Mouse (Mus musculus) CH12F3 (cell line): ENCODE measurements around the gene Fmnl3.

ENCODE experiments used
- in situ Hi-C: fragments of 300-500 bp; cut with MboI; formaldehyde crosslinking; loops from 2 replicates; pipeline ENCODE4 v1.14.3; 2020; ENCODE audit warnings: low sequenced_read_pairs

The Fmnl3 gene

DNA sequence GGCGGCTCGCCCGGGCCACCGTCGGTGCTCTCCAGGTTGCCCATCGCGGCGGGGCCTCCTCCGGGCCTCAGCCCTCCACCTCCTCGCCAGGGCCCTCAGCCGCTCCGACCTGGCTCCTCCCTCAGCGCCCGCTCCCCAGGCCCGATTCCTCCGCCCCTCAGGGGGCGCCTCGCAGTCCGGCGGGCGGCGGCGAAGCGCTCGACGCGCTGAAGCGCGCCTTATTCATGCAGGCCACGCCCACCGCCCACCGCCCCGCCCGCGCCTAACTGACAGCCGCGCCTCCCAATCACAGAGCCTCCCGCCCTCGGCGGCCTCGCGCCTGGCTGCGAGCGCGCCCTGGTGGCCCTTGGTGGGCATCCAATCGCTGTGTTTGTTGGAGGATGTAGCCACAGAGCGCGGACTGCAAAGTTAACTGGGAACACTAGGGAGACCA lies at the start of gene Fmnl3:
Fmnl3 (minus strand) TSS at position 224 of the 433 bp plus-strand sequence.
- in situ Hi-C loops = loop anchor here (5.0 kb wide), 1 partner anchor 43 kb away; no protein-coding TSS in a partner anchor

DNA sequence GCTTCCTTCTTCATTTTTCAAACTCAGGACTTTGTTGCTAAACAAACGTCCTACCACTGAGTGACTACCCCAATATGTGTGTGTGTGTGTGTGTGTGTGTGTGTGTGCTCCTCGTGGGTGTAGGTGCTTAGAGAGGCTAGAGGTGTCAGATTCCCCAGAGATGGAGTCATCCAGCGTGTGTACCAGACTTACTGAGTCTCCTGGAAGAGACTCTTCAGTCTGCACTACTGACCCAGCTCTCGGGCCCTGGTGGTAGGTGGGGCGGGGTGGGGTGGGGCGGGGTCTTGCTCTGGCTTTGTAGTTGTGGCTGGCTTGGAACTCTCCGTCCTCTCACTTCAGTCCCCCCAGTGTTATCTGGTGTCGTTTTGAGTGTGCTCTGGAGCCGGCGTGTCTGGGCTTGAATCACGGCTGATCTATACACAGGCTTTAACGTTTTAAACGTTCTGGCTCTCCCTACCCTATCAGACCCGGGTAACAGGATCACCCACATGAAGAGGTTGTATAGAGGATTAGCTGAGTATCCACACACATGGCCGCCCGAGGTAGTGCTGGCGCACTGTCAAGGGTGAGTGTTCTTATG lies 47.5 kb upstream of the Fmnl3 start:
- in situ Hi-C loops = no loop called here

DNA sequence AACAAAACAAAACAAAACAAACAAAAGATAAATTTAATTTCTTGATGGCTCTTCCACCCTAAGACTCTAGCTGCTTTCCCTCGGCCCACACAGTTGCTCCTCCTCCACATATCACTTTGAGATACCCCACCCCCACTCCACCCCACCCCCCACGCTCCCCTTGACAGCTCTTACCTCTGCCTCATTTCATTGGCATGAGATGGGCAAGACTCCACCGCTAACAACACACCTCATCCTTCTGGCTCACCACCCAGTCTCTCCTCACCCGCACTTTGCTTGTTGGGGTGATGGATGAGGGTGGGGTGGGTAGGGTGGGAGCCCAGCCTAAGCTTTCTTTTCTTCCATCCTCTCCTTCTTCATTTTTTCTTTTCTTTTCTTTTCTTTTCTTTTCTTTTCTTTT lies 46.7 kb upstream of the Fmnl3 start:
- in situ Hi-C loops = no loop called here

DNA sequence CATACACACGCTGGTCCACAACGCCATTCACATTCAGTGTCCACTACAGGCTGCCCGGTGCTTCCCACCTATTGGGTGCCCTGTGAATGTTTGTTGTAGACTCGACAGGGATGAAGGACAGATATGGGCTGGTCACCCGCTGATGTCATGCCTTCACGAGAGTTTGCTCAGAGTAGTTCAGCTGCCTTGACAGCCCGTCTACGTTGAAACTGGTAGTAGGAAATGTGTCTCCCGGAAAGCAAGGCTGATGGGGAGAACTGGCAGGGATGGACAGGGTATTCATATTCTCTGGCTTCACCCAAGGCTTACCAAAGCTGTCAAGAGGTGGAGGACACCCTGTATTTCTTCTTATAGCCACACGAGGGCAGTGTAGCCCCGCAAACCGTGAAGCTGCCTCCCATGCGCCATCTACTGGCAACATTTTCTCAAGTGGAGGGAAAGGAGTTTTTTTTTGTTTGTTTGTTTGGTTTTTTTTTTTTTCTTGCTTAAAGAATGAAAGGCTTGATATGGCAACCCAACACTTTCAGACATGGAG lies 46.1 kb upstream of the Fmnl3 start:
- in situ Hi-C loops = no loop called here

DNA sequence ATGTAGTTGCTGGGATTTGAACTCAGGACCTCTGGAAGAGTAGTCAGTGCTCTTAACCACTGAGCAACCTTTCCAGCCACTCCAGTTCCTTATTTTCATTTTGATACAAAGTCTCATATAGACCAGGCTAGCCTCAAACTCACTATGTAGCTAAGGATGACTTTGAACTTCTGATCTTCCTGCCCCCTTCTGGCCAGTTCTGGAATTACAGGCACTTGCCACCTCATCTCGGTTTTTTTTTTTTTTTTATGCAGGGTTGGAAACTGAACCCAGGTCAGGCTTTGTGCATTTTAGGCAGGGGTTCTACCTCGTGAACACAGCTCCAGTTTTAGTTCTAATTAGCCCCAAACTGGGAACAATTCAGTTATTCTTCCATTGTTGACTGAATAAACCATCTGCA lies 45.5 kb upstream of the Fmnl3 start:
- in situ Hi-C loops = no loop called here

DNA sequence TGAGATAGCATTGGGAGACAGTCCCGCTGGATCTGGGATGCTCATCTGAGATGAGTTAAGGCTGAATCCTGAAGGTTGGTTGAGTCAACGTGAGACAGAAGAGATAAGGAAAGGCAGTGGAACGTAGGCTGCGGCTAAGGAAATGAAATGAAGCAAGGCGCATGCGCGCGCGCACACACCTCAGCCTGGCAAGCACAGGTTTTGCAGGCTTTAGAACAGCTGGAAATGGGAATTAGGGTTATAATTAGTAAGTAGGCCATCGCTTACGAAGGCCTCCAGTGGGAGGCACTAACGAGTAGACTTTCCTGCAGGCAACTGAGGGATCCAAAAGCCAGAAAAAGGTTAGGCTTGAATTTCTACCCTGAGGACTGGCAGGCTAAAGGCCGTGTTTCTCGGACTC lies 41.5 kb upstream of the Fmnl3 start:
- in situ Hi-C loops = no loop called here

DNA sequence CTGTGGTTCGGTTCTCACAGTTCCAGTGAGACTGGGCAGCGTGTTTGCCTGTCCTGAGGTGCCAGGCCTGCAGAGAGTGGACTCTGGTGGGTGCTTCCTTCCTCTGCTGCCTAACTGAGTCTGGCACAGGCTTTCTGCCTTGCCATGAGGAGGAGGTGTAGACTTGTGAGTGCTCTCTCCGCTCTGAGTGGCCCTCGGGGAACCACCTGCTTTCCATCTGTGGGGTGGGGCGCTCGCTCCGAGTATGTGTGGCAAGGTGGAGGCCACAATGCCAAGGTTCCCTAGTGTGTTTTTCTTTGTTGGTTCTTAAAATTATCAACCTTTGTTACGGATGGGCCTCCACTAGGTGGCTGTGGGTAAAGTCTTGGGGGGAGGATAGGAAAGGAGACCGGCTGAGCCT lies 38.6 kb upstream of the Fmnl3 start:
- in situ Hi-C loops = no loop called here

DNA sequence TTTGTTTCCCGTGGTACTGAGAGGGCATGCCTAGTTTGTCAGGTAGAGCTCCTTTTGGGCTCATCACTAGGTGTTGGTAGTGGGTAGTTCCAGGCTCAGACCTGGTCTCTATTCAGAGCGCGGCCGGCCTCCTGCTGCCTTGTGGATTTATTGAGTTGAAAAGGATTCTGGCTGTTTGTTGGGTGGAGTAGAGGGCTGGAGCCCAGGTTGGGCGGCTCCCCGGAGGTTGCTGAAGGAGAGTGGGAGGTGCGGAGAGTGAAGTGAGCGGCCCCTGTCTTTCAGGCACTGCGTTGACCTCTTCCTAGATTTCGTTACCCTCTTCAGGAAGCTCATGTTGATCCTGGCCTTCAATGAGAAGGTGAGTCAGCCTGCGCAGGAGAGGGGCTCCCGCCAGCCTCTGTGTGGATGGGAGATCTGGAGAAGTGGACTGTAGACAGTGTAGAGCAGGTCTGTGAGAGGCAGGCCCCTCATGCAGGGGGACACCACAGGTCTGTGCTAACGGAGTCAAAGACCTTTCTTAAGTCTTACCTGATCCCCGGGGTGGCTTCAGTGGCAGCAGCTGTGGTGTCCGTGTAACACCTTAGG lies 36.8 kb upstream of the Fmnl3 start:
- in situ Hi-C loops = no loop called here

DNA sequence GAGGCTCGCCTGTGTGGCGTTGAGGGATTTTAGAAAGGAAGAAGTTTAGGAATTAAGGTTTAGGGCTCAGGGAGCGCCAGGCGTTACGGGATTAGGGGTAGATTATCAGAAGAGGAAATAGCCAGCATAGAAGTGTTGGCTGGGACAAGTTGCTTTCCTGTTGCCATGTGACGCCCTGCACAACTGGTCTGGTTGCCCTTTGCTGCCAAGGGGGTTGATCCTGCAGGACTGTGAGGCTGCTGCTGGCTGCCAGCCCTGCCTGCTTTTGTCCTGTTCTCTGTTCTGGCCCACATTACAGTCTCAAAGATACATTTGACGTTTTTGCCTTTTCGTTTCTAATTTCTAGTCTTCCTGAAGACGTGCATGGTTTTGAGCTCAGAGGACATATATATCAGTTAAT lies 34.9 kb upstream of the Fmnl3 start:
- in situ Hi-C loops = no loop called here

DNA sequence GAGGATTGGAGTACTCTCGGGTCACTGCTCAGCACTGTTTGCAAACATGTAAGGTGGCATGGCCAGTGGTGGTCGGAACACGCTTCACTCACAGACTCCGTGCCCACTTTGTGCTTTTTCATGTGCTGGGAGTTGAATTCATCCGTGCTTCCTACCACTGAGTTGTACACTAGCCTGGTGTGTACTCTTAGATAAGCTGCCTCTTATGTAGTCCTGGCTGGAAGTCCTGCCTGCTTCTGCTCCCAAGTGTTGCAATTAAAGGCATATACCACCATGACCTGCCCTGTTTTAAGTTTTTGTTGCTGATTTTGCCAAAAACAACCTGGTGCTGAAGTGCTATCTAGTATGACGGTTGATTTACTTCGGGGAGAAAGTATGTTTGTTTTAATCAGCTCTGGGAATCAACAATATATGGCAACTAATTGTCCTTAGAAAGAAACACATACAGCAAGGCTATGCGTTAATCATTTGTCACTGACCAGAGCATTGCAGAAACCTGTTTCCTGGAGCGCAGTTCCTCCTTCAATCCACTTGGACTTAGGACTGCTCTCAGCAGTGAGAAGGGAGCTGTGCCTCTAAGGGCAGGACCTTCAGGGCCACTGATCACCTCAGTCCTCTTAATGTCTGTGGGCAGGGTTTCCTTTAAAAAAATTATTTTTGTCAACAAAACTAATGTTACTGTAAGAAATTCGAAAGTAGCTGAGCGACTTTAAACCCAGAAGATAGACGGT lies 33.0 kb upstream of the Fmnl3 start:
- in situ Hi-C loops = no loop called here

DNA sequence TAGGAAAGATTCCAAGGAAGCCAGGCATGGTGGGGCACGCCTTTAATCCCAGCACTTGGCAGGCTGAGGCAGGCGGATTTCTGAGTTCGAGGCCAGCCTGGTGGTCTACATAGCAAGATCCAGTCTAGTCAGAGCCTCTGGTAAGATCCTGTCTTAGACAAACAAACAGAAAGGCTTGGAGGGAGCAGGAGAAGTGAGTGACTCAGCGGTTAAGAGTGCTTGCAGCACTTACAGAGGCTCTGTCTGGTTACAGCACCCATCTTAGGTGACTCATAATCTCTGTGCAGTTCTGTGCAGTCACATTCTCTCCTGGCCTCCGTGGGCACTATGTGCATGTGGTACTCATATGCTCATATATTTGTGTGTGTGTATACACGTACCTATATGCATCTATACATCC lies 30.3 kb upstream of the Fmnl3 start:
- in situ Hi-C loops = no loop called here

DNA sequence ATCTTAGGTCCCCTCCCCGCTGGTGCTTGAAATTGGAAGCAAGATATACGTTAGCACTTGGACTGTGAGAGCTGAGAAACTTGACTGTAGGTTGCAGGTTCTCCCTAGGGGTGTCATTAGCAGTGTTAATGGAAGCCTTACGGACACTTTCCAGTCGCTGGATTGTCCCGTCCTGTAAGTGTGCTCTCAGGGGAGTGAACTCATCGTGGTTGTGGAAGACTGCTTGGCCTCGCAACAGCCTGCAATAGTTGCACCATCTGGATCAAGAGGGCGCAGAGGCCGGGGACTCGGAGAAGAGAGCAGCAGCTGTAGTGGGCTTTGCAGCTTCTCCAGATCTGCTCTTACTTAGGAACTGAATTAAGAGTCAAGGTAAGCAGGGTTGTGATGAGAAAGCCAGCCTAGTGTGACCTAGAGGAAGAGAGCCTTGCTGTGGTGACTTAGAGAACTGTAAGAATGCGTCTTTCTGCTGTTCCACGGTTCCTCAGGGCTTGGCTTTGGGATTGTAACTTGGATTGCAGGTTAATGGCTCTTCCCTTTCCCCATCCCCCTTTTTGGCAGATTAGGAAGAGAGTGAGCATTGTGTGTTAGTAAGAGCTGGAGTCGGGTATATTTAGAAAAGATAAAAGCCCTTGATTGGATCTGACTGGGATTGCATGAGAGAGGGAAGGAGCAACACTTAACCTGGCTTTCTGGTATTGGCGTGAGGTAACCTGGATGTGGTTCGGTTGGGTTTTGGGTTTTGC lies 29.4 kb upstream of the Fmnl3 start:
- in situ Hi-C loops = no loop called here

DNA sequence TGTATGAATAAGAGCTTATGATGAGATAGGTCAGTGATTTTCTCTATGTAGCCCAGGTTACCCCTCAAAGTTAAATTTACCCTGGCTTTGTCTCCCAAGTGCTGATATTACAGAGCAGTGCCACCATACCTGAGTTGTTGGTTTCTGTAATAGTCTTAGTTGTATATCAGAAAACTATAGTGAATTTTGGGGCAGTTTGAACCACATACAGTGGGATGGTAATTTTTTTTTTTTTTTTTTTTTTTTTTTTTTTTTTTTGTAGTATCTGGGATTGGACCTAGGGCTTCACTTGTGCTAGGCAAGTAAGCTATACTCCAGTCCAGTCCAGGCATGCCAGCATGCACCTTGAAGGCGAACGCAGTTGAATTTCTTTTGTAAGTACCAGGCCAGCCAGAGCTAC lies 27.3 kb upstream of the Fmnl3 start:
- in situ Hi-C loops = no loop called here

DNA sequence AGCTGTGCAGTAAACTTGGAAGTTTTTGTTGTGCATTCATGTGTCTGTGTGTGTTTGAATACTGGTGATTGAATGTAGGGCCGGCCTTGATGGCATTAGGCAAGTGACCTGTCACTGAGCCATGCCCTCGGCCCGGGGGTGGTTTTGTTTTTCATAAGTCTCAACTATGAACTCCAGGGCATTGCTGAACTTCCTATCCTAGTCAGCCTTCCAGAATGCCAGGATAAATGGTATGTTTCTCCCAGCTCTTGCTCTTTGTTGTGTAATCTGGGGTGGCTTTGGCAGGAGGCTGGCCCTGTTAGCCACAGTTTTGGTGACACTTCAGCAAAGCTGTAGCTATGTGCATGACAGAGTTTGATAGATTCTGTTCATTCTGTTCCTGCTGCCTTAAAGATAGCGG lies 26.6 kb upstream of the Fmnl3 start:
- in situ Hi-C loops = no loop called here

DNA sequence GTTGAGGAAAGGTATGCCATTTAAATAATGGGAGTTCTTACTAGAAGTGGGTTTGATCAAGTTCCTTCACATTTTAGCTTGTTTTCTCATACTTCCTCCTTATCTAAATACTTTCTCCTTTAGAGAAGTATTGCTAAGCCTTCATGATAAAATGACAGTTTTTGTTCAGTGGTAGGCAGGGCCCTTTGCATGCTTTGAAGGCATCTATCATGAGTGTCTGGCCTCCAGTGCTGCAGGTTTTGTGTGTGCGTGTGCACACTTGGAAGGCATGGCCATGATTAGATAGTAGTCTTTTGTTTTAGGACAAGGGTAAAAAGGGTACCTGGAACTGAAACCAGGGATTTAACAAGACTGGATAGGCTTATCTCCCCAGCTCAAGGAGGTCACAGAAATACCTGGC lies 26.2 kb upstream of the Fmnl3 start:
- in situ Hi-C loops = no loop called here

DNA sequence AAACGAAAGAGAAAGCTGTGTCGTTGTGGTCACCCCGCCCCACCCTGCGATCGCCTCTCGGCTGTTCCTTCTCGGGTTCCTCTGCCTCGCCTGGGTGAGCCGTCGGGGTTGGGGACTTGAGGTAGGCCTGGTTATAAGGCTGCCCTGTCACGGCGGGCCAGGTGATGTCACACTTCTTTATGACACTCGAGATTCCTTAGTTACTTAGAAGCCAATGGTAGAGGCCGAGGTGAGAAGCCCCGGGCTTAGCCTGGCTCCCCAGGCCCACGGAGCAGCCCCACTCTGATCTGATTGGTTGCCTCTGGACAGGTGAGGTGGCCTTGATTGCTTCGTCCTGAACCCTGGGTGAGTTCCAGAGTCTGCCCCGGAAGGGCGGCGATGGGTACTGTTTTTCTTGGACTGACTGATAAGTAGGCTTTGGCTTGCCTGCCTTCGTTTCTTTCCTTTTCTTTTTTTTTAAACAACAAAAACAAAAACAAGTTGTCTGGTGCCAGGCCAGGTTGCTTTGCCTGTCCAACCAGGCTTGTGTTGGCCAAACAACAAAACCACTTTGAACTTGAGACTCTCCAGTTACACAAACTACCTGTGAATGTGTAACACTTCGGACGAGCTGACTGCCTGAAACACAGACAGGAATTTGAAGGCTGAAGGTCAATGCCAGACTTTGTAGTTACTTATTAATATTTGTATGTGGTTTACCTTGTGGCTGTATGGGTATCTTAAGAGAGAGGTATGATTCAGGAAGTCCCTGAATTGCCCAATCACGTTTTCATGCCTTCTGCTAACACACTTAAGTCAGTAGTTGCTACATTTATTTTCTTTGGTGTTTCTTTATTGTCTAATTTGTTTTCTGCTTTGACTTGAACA lies 23.3 kb upstream of the Fmnl3 start:
- in situ Hi-C loops = no loop called here

DNA sequence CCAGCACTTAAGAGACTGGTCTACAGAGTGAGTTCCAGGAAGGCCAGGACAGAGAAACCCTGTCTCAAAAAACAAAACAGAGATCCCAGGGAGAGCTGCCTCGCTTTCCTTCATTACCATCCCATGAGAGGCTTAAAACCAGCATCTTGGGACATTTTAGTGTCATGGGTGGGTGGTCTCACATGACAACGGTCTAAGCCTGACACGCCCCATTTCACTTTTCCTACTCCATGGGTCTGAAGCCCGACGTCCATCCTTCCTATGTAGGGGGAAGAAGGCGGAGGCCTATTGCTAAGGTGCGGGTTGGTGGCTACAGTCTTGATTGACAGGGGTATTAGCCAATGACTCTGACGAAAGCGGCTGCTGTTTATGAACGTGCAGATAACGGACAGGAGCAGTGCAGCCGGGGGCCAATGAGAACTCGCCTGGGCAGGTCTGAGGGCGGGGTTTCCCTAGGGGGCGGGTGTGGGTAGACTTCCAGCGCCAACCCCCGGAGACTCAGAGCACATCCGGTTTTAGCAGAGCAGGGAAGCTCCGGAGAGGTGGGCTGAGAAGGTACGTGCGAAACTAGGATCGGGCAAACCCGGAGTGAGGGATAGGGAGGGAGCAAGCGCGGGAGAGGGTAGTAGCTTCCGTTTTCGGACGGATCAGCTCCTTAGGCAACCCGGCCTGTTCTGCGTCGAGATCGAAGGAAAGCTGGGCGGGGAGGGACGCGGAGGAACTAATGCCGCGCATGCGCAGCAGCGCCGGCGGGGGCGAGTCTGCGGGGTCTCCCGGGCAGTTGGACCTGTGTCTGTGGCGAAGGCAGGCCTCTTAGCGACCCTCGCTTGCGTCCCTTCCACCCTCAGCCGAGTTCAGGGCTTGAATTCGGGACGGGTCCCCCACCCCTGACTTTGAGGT lies 22.5 kb upstream of the Fmnl3 start, which contains the start of gene Tmbim6:
Tmbim6 (plus strand) TSS at position 397 of the 900 bp plus-strand sequence.
- in situ Hi-C loops = no loop called here

DNA sequence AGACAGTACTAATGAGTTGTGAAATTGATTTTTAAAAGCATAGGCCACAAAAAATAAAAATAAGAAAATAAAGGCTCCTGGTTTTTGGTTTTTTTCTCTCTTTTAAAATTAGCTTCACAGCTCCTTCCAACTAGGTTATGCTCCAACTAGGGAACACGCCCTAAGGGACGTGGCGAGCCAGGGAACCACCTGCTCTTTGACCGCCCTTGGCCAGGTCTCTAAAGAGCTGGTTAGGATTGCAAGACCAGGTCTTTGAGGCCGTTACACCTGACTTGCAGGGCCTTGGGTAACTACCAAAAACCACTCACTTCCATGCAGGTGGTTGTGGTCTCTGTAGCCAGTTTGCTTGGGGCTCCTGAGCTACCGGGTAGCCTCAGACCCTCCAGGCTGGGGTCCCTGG lies 21.7 kb upstream of the Fmnl3 start:
- in situ Hi-C loops = no loop called here
